Mouse (Mus musculus) cerebellum, postnatal 36 days (tissue): Measurements from ENCODE around the gene Scgb2b20.
"Not testable (repeated sequence)": the region's sequence is repeated elsewhere in the genome, so short reads cannot be mapped to it uniquely, and the experiment has no call there.

Experiments
- DNase-seq, 2 experiments: peaks; one replicate each; pipeline ENCODE4 v3.0.0; 2021 to 2022; ENCODE audit warnings: mixed read lengths in 2 of 2

The Scgb2b20 gene

DNA sequence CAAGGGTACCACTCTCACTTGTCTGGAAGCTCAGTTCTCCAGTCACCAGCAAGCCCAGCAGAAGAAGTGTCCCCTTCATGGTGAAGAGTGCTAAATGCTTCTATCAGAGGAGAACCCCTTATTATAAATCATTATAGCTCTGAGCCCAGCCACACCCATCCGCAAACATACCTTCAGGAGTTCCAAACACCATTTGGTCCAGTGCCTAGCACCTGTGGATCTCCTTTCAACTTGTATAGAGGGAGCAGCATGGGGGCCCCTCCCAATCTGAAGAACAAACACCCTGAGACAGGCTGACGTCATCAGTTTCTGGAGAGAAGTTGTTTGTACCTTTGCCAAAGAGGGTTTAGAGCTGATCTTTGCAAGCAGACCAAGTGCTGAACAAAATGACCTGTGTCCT lies at the start of gene Scgb2b20:
Scgb2b20 (minus strand) TSS at position 101 of the 400 bp plus-strand sequence.
- not testable (repeated sequence) for DNase-seq

DNA sequence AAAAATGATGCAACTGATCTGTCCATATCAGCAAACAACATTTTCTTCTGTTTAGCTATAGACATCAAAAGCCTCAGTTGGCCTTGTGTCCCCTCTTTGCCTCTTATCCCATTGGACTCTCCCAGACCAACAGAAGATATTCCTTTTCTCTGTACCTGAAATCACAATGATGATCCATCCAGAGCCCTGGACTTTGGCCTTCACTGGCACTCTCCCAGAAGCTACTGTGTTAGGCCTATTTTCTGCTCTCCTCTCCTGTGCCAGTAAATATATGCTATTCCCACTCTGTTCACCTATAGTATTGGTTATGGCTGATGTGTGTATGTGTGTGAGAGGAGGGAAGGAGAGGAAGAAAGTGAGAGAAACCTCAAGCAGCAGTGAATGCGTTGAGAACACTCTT lies 43.6 kb upstream of the Scgb2b20 start:
- DNase-seq, result not testable (repeated sequence)

DNA sequence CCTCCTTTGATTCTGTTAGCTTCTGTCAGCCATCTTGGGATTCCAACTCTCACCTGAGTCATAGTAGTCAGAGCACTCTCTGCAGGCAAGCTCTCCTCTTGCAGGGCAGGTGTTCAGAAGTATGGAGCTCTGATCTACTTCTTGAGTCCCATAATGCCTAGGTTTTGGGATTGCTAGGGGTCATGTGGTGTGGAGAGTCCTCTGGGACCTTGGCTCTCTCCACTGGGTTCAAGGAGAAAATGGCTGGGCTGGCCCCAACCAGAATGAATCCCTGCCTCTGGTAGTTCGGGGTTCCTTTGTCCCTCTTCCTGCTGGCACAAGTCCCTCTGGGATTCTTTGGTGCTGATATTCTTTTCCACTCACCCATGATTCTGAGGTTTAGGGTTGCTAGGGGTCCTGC lies 35.5 kb upstream of the Scgb2b20 start:
- DNase-seq, result no peak

DNA sequence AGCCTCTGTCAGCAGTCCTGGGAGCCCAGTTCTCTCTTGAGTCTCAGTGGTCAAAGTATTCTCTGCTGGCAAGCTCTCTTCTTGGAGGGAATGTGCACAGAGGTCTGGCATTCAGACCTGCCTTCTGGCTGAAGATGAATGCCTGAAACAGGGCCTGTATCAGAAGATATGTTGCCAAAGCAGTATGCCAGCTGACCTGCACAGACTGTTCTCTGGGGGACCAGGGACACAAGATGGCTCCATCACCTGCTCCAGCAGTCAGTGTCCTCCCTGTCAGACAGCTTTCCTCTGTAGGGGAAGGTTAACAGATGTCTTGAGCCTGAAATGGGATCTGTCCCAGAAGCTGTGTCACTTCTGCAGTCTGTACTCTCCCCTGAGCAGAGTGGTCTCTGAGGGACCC lies 33.6 kb upstream of the Scgb2b20 start:
- not testable (repeated sequence) for DNase-seq

DNA sequence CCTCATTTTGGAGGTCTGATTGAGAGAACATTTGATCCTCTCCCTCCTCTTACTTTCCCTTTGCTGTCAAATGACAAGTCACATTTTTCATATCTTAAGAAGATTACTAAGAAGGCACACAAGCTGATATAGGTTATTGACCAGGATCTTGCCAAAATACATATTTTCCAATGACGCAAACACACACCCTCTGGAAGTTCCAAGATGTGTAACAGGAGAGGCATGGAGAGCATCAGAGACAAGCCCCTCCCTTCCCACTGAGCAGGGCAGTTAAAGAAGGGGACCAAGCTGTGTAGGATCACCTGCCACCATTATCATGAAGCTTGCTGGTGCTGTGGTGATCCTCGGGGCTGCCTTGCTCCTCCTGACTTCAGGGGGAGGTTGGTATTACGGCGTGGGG lies 6.8 kb upstream of the Scgb2b20 start, which contains the start of gene Scgb1b20:
Scgb1b20 (plus strand) TSS at position 301 of the 400 bp plus-strand sequence.
- DNase-seq, result not testable (repeated sequence)
